Mouse (Mus musculus): ENCODE data around the gene Gm10382. TPM values are rescaled to one million over a fixed set of nuclear protein-coding genes. Genes with fewer than 3 reads are reported as not detected.
A peak's percentile ranks its signal among the peaks of the same experiment; 100 is the strongest.

Gene Gm10382
- under 1 TPM in 1 of 2 experiments, not detected in 1; 0.46 TPM for total RNA-seq (2021)
- long read RNA-seq, result 0 reads

DNA sequence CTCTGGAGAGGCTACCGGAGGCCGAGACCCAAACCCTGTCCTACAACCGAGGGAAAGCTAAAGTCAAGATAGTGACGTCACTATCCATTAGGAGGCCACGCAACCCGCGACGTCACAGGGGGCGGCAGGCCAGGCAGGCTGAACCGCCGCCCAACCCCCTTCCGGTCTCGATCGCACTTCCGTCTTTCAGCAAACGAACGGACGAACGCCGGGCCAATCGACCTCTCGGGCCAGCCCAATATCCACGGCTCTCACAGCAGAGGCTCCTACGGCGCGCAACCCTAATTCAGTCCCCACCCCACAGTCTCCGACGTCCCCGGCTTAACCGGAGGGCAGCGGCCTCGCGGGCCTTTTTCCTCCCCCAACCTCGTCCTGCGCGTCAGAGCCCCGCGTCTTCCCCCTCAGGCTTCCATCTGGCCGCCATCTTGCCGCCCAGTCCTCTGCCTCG lies at the start of gene Gm10382:
Gene Gm10382, plus strand, starts transcription at position 192 of the 448 bp plus-strand sequence.
- peak; percentile 74 to 83 for DNase-seq (ENCODE audit: low spot score in 2 of 2)

GRCm38 (mm10) chr5:125339851-125340531 lies 49.1 kb upstream of the Gm10382 start:
- peak in 1 of 2 experiments; percentile 45 for DNase-seq (ENCODE audit: low spot score in 2 of 2)

DNA sequence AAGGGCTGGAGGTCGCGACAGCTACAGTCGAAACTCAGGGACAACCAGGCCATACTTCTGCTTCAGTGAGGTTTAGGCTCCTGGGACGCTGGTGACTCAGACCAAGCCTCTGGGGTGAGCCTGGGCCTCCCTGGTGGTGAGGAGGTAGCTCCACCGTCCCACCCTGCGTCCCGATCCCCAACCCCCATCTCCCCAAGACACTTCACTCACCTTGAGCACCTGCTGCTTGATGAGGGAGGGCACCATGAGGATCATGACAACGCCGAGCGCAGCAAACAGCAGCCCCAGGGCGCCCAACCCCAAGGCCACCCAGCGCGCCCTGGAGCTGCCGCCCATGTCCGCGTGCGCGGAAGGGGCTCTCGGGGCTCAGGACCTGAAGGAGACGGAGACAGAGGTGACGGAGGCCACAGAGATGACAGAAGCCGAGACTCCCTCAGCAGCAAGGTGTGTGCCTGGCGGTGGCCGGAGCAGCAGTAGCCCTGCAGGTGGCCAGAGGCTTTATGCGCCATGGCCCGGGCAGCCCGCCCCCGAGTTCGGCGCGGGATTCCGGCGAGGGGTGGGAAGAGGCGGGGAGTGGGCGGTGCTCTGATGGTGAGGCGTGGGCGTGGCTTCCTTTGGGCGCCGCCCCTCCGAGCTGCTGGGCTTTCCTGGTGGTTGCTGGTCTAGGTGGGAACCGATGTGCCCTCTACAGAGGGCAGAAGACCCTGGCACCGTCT lies 48.4 kb upstream of the Gm10382 start, which contains the start of gene Scarb1:
Gene Scarb1, minus strand, starts transcription at position 548 of the 716 bp plus-strand sequence.
- peak; percentile 78 to 91 for DNase-seq (ENCODE audit: low spot score in 2 of 2)

DNA sequence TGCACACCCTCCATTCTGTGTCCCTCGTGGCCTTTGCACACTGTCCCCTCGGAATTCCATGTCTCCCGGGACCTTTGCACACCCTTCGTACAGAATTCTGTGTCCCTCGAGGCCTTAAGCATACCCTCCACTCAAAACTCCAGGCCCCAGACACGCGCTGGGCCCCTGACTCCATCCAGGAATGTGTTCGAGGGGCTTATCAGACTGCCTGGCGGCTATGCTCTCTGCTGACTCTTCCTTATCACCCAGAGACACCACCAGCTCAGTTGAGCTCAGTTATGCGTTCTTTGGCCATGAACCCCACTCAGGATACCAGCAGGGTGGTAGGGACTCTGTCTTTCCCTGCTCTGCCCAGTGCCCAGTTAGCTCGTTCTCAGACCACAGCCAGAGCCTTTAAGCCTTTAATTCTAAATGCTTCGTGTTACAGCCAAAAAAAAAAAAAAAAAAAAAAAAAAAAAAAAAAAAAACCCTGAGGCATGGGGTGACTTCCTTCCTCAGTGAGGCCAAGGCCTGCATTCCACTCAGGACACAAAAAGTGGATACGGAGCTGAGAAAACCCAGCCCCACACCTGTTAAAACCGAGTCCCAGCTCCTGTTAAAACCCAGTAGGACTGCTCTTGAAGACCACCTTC lies 47.5 kb upstream of the Gm10382 start:
- no peak for DNase-seq (ENCODE audit: low spot score in 2 of 2)

DNA sequence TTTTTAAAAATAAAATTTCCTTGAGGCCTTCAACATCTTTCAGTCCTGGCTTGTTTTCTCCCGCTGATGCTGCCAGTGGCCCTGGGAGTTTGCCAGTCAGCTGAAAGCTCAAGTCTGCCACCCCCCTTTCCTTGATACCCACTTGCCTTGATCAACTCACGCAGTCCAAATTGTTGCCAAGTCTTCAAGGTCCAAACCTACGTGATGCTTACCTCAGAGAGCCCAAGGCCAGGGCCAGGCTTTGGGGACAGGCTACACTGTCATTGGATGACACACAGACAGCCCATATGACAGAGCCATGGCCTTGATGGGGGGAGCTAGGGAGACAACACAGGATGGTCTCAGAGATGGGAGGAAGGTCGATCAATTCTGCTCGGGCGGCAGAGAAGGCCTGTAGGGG lies 44.8 kb upstream of the Gm10382 start:
- no peak for DNase-seq (ENCODE audit: low spot score in 2 of 2)

GRCm38 (mm10) chr5:125348067-125348466 lies 41.1 kb upstream of the Gm10382 start:
- DNase-seq (ENCODE audit: low spot score in 2 of 2), result no peak

DNA sequence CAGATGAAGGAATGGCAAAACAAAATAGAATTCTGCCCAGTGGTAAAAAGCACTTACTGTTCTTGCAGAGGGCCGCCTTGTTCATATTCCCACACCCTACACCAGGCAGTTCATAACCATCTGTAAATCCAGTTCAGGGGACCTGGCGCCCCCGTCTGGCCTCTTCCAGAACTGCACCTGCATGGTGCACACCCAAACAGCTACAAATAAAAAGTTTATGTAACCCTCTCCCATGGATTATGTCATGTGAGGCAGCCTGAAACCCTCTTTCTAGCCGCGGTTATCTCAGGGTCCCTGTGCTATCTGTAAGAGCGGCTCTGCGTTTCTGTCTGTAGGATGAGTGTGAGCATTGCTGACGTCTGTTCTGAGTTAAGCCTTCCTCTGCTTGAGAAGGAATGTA lies 40.6 kb upstream of the Gm10382 start:
- DNase-seq (ENCODE audit: low spot score in 2 of 2), result peak in 1 of 2 experiments; percentile 73

- no peak for DNase-seq (ENCODE audit: low spot score in 2 of 2)
These were observed 39.7 kb upstream of the Gm10382 start for GRCm38 (mm10) chr5:125349391-125349790.

DNA sequence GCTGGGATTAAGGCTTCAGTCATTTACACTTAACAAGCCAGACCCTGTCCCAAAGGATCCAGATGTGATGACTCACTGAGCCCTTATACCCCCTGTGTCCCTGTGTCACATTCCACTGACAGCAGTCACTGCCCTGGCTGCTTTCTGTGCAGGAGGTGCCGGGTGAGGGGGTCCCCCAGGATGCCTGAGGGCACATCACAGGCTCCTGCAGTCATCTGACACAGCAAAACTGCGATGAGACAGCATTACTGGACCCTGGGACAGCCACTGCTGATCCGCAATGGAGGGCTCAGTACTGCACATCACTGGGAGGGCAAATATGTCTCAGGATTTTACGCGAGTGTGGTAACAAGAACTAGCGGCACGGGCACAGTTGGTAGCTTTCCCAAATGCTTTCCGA lies 38.1 kb upstream of the Gm10382 start:
- DNase-seq (ENCODE audit: low spot score in 2 of 2), result no peak

DNA sequence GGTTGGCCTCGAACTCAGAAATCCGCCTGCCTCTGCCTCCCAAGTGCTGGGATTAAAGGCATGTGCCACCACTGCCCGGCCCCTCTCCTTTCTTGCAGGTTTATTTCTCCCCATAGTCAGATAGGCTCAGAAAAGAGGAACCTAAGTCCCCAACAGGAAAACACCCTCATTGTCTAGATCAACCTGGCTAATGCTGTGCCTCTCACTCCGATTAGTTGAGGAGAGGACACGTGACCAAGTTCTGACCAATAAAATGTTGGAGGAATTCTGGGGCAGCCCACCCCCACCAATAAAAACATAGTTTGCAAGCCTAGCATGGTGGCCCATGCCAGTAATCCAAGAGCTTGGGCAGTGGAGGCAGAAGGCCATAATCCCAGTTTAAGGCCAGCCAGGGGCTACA lies 37.2 kb upstream of the Gm10382 start:
- DNase-seq (ENCODE audit: low spot score in 2 of 2), result no peak

DNA sequence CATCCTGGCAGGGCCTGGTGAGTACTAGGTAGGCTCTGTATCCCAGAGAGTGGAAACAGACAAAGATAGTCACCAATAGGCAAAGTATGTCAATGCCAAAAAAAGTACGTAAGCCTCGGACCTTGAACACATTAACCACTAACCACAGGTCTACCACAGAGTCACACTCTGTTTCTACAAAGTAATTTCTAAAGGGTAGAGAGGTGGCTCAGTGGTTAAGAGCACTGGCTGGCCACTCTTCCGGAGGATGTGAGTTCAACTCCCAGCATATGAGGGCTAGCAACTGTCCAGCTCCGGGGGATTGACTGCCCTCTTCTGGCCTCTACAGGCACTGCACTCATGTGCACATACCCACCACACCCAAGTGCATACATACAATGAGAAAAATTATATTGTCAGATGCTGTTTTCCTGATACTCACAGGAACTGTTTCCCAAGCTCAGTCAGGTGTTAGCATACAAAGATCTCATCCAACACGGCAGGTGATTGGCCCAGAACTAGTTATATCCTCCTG lies 36.3 kb upstream of the Gm10382 start:
- DNase-seq (ENCODE audit: low spot score in 2 of 2), result no peak

DNA sequence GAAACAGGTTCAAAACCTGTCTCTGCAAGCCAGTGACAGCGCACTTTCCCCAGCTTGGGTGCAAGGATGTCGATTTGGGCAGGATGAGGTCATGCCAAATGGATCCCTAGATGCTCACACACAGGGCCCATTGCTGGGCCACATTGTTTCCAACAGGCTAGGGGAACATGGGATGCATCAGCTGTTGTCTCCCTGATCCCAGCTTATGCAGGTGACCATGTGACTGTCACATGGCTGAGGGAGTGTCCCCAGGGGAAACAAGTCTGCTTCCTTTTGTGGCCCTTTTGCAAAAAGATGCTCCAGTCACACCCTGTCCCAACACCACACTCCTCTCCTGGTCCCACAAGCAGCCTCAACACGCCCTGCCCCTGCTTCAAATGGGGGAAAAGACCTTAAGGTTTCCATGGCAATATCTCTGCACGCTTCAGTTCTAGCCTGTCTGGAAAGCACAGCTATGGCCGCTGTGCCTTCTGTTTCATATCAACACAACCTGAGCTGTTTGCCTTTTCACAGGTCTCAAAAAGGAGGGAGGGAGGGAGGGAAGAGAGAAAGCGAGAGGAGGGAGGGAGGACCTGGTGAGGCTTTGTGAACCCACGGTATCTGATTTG lies 34.1 kb upstream of the Gm10382 start:
- DNase-seq (ENCODE audit: low spot score in 2 of 2), result no peak

DNA sequence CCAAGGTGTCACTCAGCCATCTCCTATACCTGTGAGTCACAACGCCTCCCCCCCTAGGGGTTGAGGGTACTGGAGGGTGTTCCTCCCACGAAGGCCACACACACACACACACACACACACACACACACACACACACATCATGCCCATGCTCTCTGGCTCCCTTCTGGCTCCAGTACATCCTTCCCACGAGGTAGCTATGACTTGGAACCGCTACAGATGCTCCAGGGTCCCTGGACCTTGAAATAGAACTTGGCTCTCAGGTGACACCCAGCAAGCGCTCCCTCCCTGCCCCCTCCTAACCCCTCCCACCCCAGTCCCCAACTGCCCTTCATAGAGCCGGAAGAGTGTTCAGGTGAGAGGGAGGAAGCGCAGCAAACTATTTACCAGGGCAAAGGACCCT lies 33.5 kb upstream of the Gm10382 start:
- DNase-seq (ENCODE audit: low spot score in 2 of 2), result no peak

GRCm38 (mm10) chr5:125357543-125358269 lies 31.4 kb upstream of the Gm10382 start:
- DNase-seq (ENCODE audit: low spot score in 2 of 2), result no peak

DNA sequence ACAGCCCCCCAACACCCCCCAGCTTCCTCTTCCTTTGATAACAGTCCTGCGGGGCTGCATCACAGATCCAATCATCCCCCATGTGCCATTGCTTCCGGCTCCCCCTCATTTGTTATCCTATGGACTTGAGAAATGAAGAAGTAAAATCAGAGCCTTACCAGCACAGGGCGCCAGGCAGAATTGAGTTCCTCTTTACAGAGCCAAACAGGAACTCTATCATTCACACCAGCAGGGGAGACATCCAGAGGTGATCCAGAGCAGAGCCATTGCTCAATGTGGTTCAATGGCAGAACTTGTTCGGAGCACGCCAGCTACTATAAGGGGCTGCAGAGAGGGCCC lies 30.9 kb upstream of the Gm10382 start:
- no peak for DNase-seq (ENCODE audit: low spot score in 2 of 2)

DNA sequence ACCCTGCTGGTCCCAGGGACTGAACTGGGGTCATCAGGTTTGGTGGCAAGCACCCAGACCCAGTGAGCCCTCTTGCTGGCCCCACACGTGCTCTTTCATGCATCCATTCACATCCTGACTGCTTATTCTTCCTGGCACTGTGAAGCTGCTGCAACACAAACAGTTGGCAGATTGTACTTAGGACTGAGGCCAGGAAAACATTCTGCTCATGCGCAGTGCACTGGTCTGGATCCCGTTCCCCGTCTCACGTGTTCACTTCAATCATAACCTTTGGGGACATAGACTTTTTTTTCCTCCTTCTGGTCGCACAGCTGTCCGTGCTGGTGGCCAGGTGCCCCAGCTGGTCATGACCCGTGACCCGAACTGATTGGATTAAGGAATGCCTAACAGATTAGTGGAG lies 28.6 kb upstream of the Gm10382 start:
- DNase-seq (ENCODE audit: low spot score in 2 of 2), result peak in 1 of 2 experiments; percentile 65

- DNase-seq (ENCODE audit: low spot score in 2 of 2), result no peak
These were observed 28.1 kb upstream of the Gm10382 start for GRCm38 (mm10) chr5:125360981-125361510.

DNA sequence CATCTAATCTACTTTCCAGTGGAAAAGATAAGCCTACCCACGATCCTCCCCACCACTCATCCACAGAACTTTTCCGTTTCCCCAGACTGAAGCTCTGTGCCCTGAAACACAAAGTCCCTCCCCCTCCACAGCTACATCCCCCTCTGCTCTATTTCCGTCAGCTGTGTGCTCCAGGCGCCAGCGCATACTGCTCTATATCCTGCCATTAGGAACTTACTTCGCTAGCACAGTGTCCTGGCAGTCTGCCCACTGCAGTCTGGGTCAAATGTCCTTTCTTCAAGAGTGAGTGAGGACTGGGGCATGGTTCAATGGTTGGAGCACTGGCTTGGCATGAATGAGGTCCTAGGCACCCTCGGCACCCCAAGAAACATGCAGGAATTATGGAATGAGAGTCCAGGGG lies 25.2 kb upstream of the Gm10382 start:
- DNase-seq (ENCODE audit: low spot score in 2 of 2), result no peak

- no peak for DNase-seq (ENCODE audit: low spot score in 2 of 2)
These were observed 24.2 kb upstream of the Gm10382 start for GRCm38 (mm10) chr5:125364851-125365429.

GRCm38 (mm10) chr5:125368156-125368555 lies 21.0 kb upstream of the Gm10382 start:
- no peak for DNase-seq (ENCODE audit: low spot score in 2 of 2)

All from layer of hippocampus, adult 18-20 months (tissue).